Comparison of ENCODE assay signal across 8 mouse cellular contexts in genomic region chr15:27919540-27919939, GRCm38 (mm10).
DNase-seq lines count a peak whose midpoint lies in the region; ATAC-seq and TF ChIP-seq lines count a peak whose summit lies in the region.

No protein-coding gene starts in this region.

- peaks cover 27% of the 10 kb centered on the region for H3K4me1 ChIP-seq in heart, embryonic 16.5 days (ENCODE audit: control insufficient read depth, insufficient read depth, low read length)
- H3K4me1 ChIP-seq in kidney, postnatal 0 days (replicated peaks; ENCODE audit: insufficient read depth, low read length) = peaks cover 11% of the 10 kb centered on the region
- peaks cover 59% of the 10 kb centered on the region for H3K4me1 ChIP-seq in midbrain, embryonic 13.5 days (replicated peaks)

- no peak overlapping the region for H3K4me3 ChIP-seq in heart, embryonic 16.5 days (ENCODE audit: low read length)
- no peak overlapping the region for H3K4me3 ChIP-seq in kidney, postnatal 0 days (replicated peaks; ENCODE audit: low read depth, low read length)
- no peak overlapping the region for H3K4me3 ChIP-seq in midbrain, embryonic 13.5 days (replicated peaks)

- WGBS in heart, embryonic 16.5 days = 18% methylated on average over 5 of the region's 5 CpGs
- 14% methylated on average over 5 of the region's 5 CpGs for WGBS in kidney, postnatal 0 days
- 20% methylated on average over 5 of the region's 5 CpGs for WGBS in midbrain, embryonic 13.5 days

- H3K4me2 ChIP-seq in heart, embryonic 16.5 days (ENCODE audit: low read depth, low read length) = no peak overlapping the region
- H3K4me2 ChIP-seq in kidney, postnatal 0 days (ENCODE audit: low read length) = no peak overlapping the region
- H3K4me2 ChIP-seq in midbrain, embryonic 13.5 days (replicated peaks) = no peak overlapping the region

- H3K9ac ChIP-seq in heart, embryonic 16.5 days (ENCODE audit: low read length) = no peak overlapping the region
- no peak overlapping the region for H3K9ac ChIP-seq in kidney, postnatal 0 days (ENCODE audit: low read depth, low read length)
- no peak overlapping the region for H3K9ac ChIP-seq in midbrain, embryonic 13.5 days (replicated peaks)

- ATAC-seq in heart, embryonic 16.5 days (replicated peaks; ENCODE audit: extremely low read depth, insufficient read depth, low FRiP score) = 0 out of 2 replicates have a peak, but pooled peaks have one; percentile 34
- no peak for ATAC-seq in kidney, postnatal 0 days (replicated peaks; ENCODE audit: low FRiP score, low read depth)
- ATAC-seq in midbrain, embryonic 13.5 days = peak; percentile 81

- H3K9me3 ChIP-seq in heart, embryonic 16.5 days (replicated peaks; ENCODE audit: control insufficient read depth, low read length) = no peaks in the 10 kb centered on the region
- no peaks in the 10 kb centered on the region for H3K9me3 ChIP-seq in kidney, postnatal 0 days (replicated peaks; ENCODE audit: low read length)
- no peaks in the 10 kb centered on the region for H3K9me3 ChIP-seq in midbrain, embryonic 13.5 days

- no peaks in the 10 kb centered on the region for H3K27me3 ChIP-seq in heart, embryonic 16.5 days (ENCODE audit: control insufficient read depth, insufficient read depth, low read length)
- H3K27me3 ChIP-seq in kidney, postnatal 0 days (ENCODE audit: insufficient read depth, low read length) = no peaks in the 10 kb centered on the region
- H3K27me3 ChIP-seq in midbrain, embryonic 13.5 days = no peaks in the 10 kb centered on the region

- no peak overlapping the region for H3K27ac ChIP-seq in heart, embryonic 16.5 days (ENCODE audit: low read length)
- no peak overlapping the region for H3K27ac ChIP-seq in kidney, postnatal 0 days
- no peak overlapping the region for H3K27ac ChIP-seq in midbrain, embryonic 13.5 days

- H3K36me3 ChIP-seq in heart, embryonic 16.5 days (ENCODE audit: control insufficient read depth, insufficient read depth) = no peaks in the 10 kb centered on the region
- 0 out of 2 replicates have a peak, but pooled peaks cover 7% of the 10 kb centered on the region for H3K36me3 ChIP-seq in kidney, postnatal 0 days (ENCODE audit: insufficient read depth, low read length)
- no peaks in the 10 kb centered on the region for H3K36me3 ChIP-seq in midbrain, embryonic 13.5 days

- DNase-seq in heart, adult 18-20 months = peak; percentile 55 to 75
- no peak for DNase-seq in heart, adult 9 months (ENCODE audit: low spot score in 2 of 2)
- peak; percentile 84 for DNase-seq in MN1 (ENCODE audit: low spot score)
- DNase-seq in cerebellum, postnatal 36 days = peak; percentile 58 to 69
- DNase-seq in kidney, postnatal 0 days (ENCODE audit: low spot score) = peak; percentile 91
- peak; percentile 68 for DNase-seq in telencephalon, adult 2 months (ENCODE audit: low read depth, low spot score)

- peak; percentile 80 for TF ChIP-seq CTCF in kidney, postnatal 0 days (IDR thresholded peaks at IDR 0.05; ENCODE audit: low read depth)

Comparison
In these comparisons a context has a peak if more than half of its experiments do, and no peak if none do; other contexts are left out.
1. DNase-seq: peak in heart, adult 18-20 months (2 of 2), MN1 (single experiment), cerebellum, postnatal 36 days (2 of 2), kidney, postnatal 0 days (single experiment) and telencephalon, adult 2 months (single experiment); none in heart, adult 9 months (0 of 2).